Mouse (Mus musculus): ENCODE measurements around the gene Anp32a. TPM values are rescaled to one million over a fixed set of nuclear protein-coding genes. Genes with fewer than 3 reads are reported as not detected.

Anp32a gene
- polyA plus RNA-seq, 1 experiment from 2014 or later, result 235 TPM

DNA sequence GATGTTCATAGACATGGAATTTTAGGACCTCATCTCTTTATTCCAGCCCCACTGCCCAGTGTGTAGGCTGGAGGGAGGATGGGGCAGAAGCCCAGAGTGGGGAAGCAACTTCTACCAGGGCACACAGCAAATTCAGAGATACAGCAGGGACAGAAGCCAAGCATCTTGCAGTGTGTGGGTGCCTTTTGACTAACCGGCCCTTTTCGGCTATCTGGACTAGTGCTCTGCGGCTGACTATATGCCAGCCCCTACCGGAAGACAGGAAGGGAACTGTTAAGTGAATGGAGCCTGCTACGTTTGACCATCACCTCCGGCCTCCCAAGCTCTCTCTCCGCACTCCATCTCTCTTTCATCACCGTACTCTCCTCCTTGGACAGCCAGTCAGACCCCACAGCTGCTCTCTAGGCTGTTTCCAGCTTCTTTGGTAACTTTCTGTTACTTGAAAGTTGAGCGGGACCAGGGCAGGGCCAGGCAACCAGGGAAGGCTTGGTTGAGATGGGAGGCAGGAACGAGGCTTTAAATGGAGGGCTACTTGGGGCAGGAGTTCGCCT lies 21.8 kb downstream of the Anp32a start:
- peak overlapping the region; percentile 15; the same call in 1 of the 2 replicates for H3K9ac ChIP-seq
- no peaks in the 10 kb centered on the region for H3K36me3 ChIP-seq
- peak overlapping the region; percentile 49 for H3K4me2 ChIP-seq (replicated peaks)
- peaks cover 82% of the 10 kb centered on the region for H3K4me1 ChIP-seq
- no peaks in the 10 kb centered on the region for H3K27me3 ChIP-seq
- ATAC-seq (ENCODE audit: insufficient number of reproducible peaks, insufficient read depth, low FRiP score, low TSS enrichment), result no peak
- H3K27ac ChIP-seq, result peak overlapping the region; percentile 71; the same call in 1 of the 2 replicates
- 29% methylated on average over 11 of the region's 11 CpGs for WGBS
- H3K9me3 ChIP-seq, result no peaks in the 10 kb centered on the region
- 0 out of 2 replicates have a peak overlapping the region, but pooled peaks have one; percentile 26 for H3K4me3 ChIP-seq

DNA sequence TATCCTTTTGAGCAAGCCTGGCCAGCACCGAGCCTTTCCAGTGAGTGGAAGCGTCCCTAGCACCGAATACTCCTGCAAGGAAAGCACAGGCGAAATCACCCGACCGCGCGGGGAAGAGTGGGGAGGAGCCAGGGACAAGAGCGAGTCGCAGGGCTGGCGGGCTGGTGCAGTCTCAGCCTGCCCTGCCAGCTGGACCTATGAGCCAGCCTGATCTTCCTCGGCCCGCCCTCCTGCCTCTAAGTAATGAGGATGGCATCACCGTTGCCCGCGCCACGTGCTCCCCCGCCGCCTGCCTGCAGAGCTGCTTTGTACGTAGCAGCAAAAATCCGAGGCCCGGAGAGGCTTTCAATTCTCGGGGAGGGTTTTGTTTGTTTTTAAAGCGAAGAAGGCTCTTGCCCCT lies 22.5 kb downstream of the Anp32a start:
- Histone ChIP-seq H3K4me3 (peak overlapping the region; percentile 26), H3K36me3 (no peaks in the 10 kb centered on the region), H3K9ac (peak overlapping the region; percentile 21), H3K9me3 (no peaks in the 10 kb centered on the region), H3K27me3 (no peaks in the 10 kb centered on the region), H3K4me2 (replicated peaks) (peak overlapping the region; percentile 49), H3K27ac (peak overlapping the region; percentile 71), H3K4me1 (peaks cover 89% of the 10 kb centered on the region)
- WGBS, result under 1% methylated on average over 24 of the region's 24 CpGs
- peak; percentile 78 for ATAC-seq (ENCODE audit: insufficient number of reproducible peaks, insufficient read depth, low FRiP score, low TSS enrichment)

DNA sequence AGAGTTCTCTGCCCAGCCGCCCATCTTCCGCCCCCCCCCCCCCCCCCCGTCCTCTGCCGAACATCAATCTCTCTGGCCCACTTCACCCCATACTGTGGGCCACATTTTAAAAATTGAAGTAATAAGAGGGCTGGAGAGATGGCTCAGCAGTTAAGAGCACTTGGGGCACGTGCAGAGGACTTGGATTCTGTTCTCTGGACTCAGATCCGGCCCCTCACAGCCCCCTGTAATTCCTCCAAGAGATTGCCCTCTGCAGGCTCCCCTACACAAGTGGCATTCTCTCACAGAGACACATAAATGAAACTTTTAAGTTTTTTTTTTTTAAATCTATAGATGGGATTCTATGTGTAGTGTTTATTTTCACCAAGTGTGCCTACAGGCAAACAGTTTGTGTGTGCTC lies 23.1 kb downstream of the Anp32a start:
- no peaks in the 10 kb centered on the region for H3K9me3 ChIP-seq
- ATAC-seq (ENCODE audit: insufficient number of reproducible peaks, insufficient read depth, low FRiP score, low TSS enrichment), result no peak
- H3K9ac ChIP-seq, result 0 out of 2 replicates have a peak overlapping the region, but pooled peaks have one; percentile 21
- peaks cover 94% of the 10 kb centered on the region for H3K4me1 ChIP-seq
- peak overlapping the region; percentile 71; the same call in 1 of the 2 replicates for H3K27ac ChIP-seq
- 5% methylated on average over 6 of the region's 6 CpGs for WGBS
- H3K4me3 ChIP-seq, result peak overlapping the region; percentile 26; the same call in 1 of the 2 replicates
- H3K36me3 ChIP-seq, result no peaks in the 10 kb centered on the region
- no peaks in the 10 kb centered on the region for H3K27me3 ChIP-seq
- H3K4me2 ChIP-seq (replicated peaks), result peak overlapping the region; percentile 49

DNA sequence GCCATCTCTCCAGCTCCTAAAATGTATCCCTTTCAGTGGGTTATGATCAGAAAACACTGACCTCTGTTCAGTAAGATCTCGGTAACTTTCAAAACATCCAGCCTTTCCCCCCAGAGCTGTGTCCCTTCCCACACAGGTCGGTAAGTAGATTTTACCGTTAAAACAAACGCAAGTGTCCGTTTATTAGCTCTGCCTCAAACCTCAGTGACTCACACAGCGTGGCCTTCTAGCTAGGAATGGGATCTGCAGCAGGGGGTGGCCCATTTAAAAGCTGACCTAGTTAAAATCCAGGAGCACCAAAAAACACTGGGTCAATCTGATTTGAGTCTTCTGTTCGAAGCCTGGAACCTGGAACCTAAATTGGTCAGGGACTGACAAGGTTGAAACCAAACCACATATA lies 23.7 kb downstream of the Anp32a start:
- no peak for ATAC-seq (ENCODE audit: insufficient number of reproducible peaks, insufficient read depth, low FRiP score, low TSS enrichment)
- Histone ChIP-seq H3K36me3 (no peaks in the 10 kb centered on the region), H3K27me3 (no peaks in the 10 kb centered on the region), H3K9me3 (no peaks in the 10 kb centered on the region), H3K4me2 (replicated peaks) (no peak overlapping the region), H3K27ac (no peak overlapping the region), H3K4me1 (peaks cover 92% of the 10 kb centered on the region), H3K9ac (no peak overlapping the region), H3K4me3 (no peak overlapping the region)
- 51% methylated on average over 7 of the region's 7 CpGs for WGBS

DNA sequence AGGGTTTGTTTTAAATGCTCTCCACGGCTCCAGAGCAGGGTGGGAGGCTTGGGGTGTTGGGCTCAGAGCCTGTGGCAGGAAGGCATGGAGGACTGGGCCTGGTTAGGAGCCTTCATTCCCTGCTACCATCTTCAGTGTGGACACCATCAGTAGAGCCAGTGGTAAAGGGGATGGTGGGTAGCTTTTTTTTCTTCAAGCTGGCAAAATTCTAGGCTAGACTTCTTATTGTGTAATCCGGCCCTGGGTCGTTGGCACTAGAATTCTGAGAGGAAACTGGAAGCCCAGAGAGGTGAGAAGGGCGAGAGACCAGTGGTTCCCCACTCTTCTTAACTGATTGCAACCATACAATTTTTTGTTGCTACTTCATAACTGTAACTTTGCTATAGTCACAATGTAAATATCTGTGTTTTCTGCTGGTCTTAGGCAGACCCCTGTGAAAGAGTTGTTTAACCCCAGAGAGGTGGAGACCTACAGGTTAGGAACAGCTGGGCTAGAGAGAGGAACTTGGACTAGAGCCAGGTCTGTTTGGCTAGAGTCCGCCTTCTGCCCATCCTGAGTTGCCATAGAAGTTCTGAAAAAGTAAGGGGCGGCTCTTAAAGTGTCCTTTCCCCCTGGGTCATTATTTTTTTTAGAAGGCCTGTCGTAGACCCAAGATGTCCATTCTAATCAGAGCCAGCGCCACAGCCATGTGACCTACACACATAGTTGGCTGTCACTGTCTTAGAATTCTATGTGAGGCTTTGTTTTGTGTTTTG lies 24.4 kb downstream of the Anp32a start:
- H3K27ac ChIP-seq, result no peak overlapping the region
- H3K4me3 ChIP-seq, result no peak overlapping the region
- H3K9ac ChIP-seq, result no peak overlapping the region
- peaks cover 91% of the 10 kb centered on the region for H3K4me1 ChIP-seq
- H3K36me3 ChIP-seq, result no peaks in the 10 kb centered on the region
- no peak overlapping the region for H3K4me2 ChIP-seq (replicated peaks)
- 76% methylated on average over 8 of the region's 8 CpGs for WGBS
- H3K9me3 ChIP-seq, result no peaks in the 10 kb centered on the region
- no peaks in the 10 kb centered on the region for H3K27me3 ChIP-seq
- no peak for ATAC-seq (ENCODE audit: insufficient number of reproducible peaks, insufficient read depth, low FRiP score, low TSS enrichment)

DNA sequence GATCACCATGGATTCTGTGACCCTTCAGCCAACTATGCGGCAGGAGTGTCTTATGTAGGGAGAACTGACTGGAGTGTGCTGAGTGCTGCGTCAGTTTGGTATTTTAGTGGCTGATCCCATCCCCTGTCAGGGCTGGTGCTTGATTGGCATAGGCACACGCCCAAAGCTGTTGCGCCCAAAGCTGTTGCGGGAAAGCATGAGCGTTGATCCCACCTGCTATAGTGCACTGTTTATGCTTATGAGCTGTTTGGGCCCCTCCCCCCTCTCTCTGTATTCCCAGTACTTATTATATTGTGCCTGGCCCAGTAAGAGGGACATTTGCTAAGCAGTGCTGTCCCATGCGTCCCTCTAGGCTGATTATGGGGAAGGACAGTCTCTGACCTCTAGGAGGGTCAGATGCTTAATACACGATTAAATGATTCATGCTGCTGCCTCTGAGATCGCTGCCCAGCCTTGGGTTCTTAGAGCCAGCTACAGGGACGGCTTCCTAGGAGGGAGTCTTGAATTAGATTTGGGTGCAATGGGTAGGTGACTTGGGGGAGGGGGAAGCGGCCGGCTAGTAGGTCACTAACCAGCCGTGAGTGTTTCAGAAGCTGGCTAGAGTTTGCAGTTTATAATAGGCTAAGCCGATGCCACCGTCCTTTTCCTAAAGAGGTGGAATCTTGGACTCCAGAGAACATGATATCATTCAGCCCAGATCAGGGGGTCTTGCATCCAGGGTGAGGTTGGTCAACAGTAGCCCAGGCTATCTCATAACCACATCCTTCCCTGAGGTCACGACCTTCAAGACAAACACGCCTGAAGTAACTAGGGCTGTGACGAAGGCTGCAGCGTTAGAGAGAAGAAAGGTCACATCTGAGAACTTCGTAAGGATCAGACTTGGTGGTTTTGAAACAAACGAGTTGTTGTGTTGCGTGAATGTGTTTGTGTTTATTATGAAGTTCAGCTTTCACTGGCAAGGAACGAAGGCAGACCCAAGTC lies 25.7 kb downstream of the Anp32a start:
- H3K4me2 ChIP-seq (replicated peaks), result no peak overlapping the region
- no peak overlapping the region for H3K27ac ChIP-seq
- ATAC-seq (ENCODE audit: insufficient number of reproducible peaks, insufficient read depth, low FRiP score, low TSS enrichment), result no peak

DNA sequence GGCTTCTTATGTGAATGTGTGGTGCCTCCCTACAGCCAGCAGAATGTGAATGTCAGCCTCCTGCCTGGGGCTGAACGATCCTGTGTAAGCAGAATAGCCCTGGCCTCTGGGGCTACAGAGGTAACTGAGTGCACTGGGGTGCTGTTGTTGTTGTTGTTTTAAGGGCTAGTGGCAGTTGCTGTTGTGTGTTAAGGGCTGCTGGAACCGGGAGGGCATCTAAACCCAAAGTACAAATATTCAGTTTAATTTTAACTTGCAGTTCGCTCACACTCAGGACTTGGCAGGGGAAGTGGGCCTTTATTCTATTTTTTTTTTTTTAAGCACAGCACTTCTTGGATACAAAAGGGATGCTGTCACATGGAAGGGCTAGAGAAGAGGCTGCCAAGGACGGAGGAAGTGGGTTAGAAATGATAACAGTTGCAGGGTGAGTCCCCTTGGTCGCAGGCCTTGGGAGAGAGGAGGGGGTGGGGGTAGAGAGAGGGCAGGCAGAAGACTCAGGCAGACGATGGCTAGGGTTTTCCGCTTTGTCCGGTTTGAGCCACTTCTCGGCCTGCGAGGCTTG lies 26.5 kb downstream of the Anp32a start:
- 52% methylated on average over 10 of the region's 10 CpGs for WGBS
- H3K4me3 ChIP-seq, result no peak overlapping the region
- H3K9ac ChIP-seq, result no peak overlapping the region
- no peak overlapping the region for H3K4me2 ChIP-seq (replicated peaks)
- H3K4me1 ChIP-seq, result peaks cover 73% of the 10 kb centered on the region
- ATAC-seq (ENCODE audit: insufficient number of reproducible peaks, insufficient read depth, low FRiP score, low TSS enrichment), result no peak
- no peaks in the 10 kb centered on the region for H3K27me3 ChIP-seq
- H3K9me3 ChIP-seq, result no peaks in the 10 kb centered on the region
- H3K27ac ChIP-seq, result peak overlapping the region; percentile 52; the same call in 1 of the 2 replicates
- H3K36me3 ChIP-seq, result peaks cover 5% of the 10 kb centered on the region

More for the DNA sequence above, 25.7 kb downstream of the Anp32a start:
- WGBS, result 63% methylated on average over 23 of the region's 23 CpGs
- H3K4me1 ChIP-seq, result peaks cover 81% of the 10 kb centered on the region
- no peaks in the 10 kb centered on the region for H3K27me3 ChIP-seq
- H3K9me3 ChIP-seq, result no peaks in the 10 kb centered on the region
- no peaks in the 10 kb centered on the region for H3K36me3 ChIP-seq
- H3K4me3 ChIP-seq, result no peak overlapping the region
- no peak overlapping the region for H3K9ac ChIP-seq

DNA sequence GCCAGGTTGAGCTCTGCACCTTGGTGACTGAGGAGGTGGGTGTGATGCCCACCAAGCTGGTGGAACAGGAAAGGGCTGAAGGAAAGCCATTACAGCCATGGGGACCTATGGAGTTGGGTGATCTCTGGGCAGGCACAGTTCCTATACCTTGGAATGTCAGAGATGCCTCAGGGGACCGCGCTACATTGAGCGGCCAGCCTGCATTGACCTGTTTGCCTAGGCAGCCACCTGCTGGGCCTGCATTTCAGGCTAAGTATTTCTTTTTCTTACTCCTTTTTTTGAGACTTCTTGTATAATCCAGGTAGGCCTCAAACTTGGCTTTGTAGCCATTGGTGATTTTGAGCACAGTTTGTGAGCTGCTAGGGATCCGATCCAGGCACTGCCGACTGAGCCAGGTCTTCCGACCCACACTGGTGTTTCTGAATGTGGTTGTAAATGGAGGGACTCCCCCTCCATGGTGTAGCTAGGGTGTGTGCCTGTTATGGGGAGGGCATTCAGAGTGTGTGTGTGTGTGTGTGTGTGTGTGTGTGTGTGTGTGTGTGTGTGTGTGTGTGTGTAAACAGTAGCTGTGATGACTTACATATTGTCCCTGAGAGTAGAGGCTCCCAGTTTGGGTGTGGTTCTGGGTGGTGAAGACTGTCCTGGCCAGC lies 27.3 kb downstream of the Anp32a start:
- Histone ChIP-seq H3K36me3 (peaks cover 13% of the 10 kb centered on the region), H3K27me3 (no peaks in the 10 kb centered on the region), H3K4me2 (replicated peaks) (no peak overlapping the region), H3K9ac (no peak overlapping the region), H3K9me3 (no peaks in the 10 kb centered on the region), H3K4me1 (peaks cover 65% of the 10 kb centered on the region), H3K27ac (peak overlapping the region; percentile 52; the same call in 1 of the 2 replicates), H3K4me3 (no peak overlapping the region)
- 82% methylated on average over 6 of the region's 6 CpGs for WGBS
- no peak for ATAC-seq (ENCODE audit: insufficient number of reproducible peaks, insufficient read depth, low FRiP score, low TSS enrichment)

DNA sequence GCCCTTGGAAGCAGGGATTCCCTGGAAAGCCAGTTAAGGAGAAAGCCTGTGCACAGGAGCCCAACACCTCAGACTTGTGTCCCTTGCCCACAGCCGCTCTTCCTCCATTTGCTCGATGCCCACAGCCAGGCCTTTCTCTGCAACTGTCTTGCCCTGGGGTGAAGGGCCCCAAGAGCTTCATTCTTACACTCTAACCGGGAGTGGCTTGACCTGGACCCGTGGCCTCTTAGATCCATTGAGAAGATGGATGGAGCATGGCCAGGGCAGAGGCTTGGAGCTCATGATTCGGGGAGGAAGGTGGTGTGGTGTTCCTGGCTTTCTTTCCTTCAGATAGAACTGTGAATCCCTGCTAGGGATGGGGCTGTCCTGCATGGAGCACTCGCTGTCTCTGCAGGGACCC lies 28.1 kb downstream of the Anp32a start:
- Histone ChIP-seq H3K4me2 (replicated peaks) (no peak overlapping the region), H3K36me3 (peaks cover 21% of the 10 kb centered on the region), H3K9me3 (no peaks in the 10 kb centered on the region), H3K9ac (no peak overlapping the region), H3K4me1 (peaks cover 57% of the 10 kb centered on the region), H3K27ac (no peak overlapping the region), H3K4me3 (no peak overlapping the region), H3K27me3 (no peaks in the 10 kb centered on the region)
- 80% methylated on average over 6 of the region's 6 CpGs for WGBS
- no peak for ATAC-seq (ENCODE audit: insufficient number of reproducible peaks, insufficient read depth, low FRiP score, low TSS enrichment)

DNA sequence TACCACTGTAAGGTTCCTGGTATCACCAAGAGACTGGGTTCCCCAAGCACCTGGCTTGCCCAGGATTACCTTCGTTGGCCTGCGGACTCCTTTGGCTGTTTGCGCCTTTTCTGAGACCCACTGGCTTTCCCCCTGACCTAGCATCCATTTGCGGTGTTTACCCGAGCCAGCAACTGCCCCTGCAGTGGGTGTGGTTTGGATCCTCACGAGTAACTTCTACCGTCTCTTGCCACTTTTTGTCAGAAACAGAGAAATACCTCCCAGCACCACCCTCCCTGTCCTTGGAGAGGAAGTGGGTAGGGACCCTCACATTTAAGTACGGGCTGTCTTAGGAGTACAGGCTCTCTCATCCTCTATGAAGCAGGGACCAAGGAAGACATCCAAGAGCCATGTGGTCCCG lies 29.1 kb downstream of the Anp32a start:
- 75% methylated on average over 9 of the region's 9 CpGs for WGBS
- H3K9me3 ChIP-seq, result no peaks in the 10 kb centered on the region
- H3K4me1 ChIP-seq, result peaks cover 47% of the 10 kb centered on the region
- no peak overlapping the region for H3K4me3 ChIP-seq
- H3K36me3 ChIP-seq, result peaks cover 30% of the 10 kb centered on the region
- no peak for ATAC-seq (ENCODE audit: insufficient number of reproducible peaks, insufficient read depth, low FRiP score, low TSS enrichment)
- H3K27me3 ChIP-seq, result no peaks in the 10 kb centered on the region
- no peak overlapping the region for H3K4me2 ChIP-seq (replicated peaks)
- H3K9ac ChIP-seq, result no peak overlapping the region
- no peak overlapping the region for H3K27ac ChIP-seq

Data from embryonic facial prominence, embryonic 12.5 days (tissue).